Mouse (Mus musculus): ENCODE data around the gene Jkamp. TPM values are rescaled to one million over a fixed set of nuclear protein-coding genes. Genes with fewer than 3 reads are reported as not detected.
"Not testable (repeated sequence)": the region's sequence is repeated elsewhere in the genome, so short reads cannot be mapped to it uniquely, and the experiment has no call there.

The Jkamp gene
- total and polyA plus RNA-seq, 2 experiments from 2014 or later = 88.2 to 117 TPM

DNA sequence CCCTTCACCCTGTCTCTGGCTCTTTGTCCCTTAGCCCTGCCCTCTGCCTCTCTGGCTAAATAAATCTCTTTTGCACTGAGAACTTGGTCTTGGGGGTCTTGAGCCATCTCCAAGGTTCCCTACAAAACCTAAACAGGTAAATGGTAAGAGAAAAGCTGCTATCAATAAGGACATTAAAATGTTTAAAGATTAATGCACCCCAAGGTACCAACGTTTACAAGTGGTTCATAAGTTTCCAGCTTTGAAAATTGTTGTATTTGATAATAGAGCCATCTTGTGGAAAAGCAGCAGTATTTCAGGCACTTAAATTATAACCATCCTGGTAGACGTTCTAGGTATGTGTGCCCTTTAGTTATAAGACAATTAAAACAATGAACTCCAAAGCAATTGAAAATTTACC, 37.9 kb upstream of the Jkamp start:
- Histone ChIP-seq H3K36me3 (ENCODE audit: insufficient read depth, low read length) (no peaks in the 10 kb centered on the region), H3K4me1 (ENCODE audit: insufficient read depth, low read length) (no peaks in the 10 kb centered on the region), H3K4me3 (ENCODE audit: low read length) (no peak overlapping the region), H3K9me3 (ENCODE audit: low read length) (peaks cover 8% of the 10 kb centered on the region; the same call in 1 of the 2 replicates), H3K9ac (replicated peaks; ENCODE audit: low read length) (no peak overlapping the region), H3K27ac (no peak overlapping the region), H3K27me3 (ENCODE audit: insufficient read depth, low read length) (no peaks in the 10 kb centered on the region), H3K4me2 (ENCODE audit: low read depth, low read length) (no peak overlapping the region)
- 0% methylated on average over 2 of the region's 2 CpGs for WGBS
- peak; percentile 79 for TF ChIP-seq CTCF (IDR thresholded peaks at IDR 0.05; ENCODE audit: low read depth)
- ATAC-seq (no peak), DNase-seq (ENCODE audit: low spot score) (peak; percentile 63)

- H3K4me3 ChIP-seq (ENCODE audit: low read length); ATAC-seq; H3K9ac ChIP-seq (replicated peaks; ENCODE audit: low read length); DNase-seq (ENCODE audit: low spot score); H3K36me3 ChIP-seq (ENCODE audit: insufficient read depth, low read length); H3K4me1 ChIP-seq (ENCODE audit: insufficient read depth, low read length); H3K9me3 ChIP-seq (ENCODE audit: low read length); H3K27me3 ChIP-seq (ENCODE audit: insufficient read depth, low read length); H3K4me2 ChIP-seq (ENCODE audit: low read depth, low read length); H3K27ac ChIP-seq: not testable (repeated sequence)
- WGBS = 95% methylated on average over 5 of the region's 5 CpGs
Measured at GRCm38 (mm10) chr12:72050156-72050555, 35.2 kb upstream of the Jkamp start.

DNA sequence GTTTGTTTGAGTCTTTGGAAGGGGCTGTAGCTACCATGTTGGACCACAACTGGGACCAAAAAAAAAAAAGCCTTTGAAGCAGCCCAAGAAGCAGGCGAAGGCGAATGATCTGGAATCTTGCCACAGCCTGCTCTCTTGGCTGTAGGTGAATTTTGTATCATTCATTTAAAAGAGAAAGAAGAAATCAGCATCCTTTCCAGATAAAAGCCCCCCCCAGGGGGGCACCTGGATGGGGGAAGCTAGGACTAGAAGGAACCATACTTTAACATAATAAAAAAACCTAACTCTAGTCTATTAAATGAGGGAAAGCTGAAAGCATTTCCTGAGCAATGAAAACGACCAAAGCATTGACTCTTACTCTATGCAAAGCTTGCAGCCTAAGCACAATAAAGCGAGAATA, 34.6 kb upstream of the Jkamp start:
- H3K27me3 ChIP-seq (ENCODE audit: insufficient read depth, low read length) = no peaks in the 10 kb centered on the region
- H3K27ac ChIP-seq = no peak overlapping the region
- DNase-seq (ENCODE audit: low spot score) (no peak), ATAC-seq (no peak)
- no peak overlapping the region for H3K4me3 ChIP-seq (ENCODE audit: low read length)
- peaks cover 8% of the 10 kb centered on the region; the same call in 1 of the 2 replicates for H3K9me3 ChIP-seq (ENCODE audit: low read length)
- whole genome bisulfite sequencing = 89% methylated on average over 4 of the region's 4 CpGs
- H3K9ac ChIP-seq (replicated peaks; ENCODE audit: low read length) = no peak overlapping the region
- no peaks in the 10 kb centered on the region for H3K4me1 ChIP-seq (ENCODE audit: insufficient read depth, low read length)
- H3K36me3 ChIP-seq (ENCODE audit: insufficient read depth, low read length) = no peaks in the 10 kb centered on the region
- TF ChIP-seq CTCF (IDR thresholded peaks at IDR 0.05; ENCODE audit: low read depth) = no peak
- no peak overlapping the region for H3K4me2 ChIP-seq (ENCODE audit: low read depth, low read length)

- ATAC-seq (no peak), DNase-seq (ENCODE audit: low spot score) (no peak)
- H3K4me1 ChIP-seq (ENCODE audit: insufficient read depth, low read length) = no peaks in the 10 kb centered on the region
- H3K27ac ChIP-seq = no peak overlapping the region
- H3K9me3 ChIP-seq (ENCODE audit: low read length) = peaks cover 8% of the 10 kb centered on the region; the same call in 1 of the 2 replicates
- no peak overlapping the region for H3K4me2 ChIP-seq (ENCODE audit: low read depth, low read length)
- TF ChIP-seq CTCF (IDR thresholded peaks at IDR 0.05; ENCODE audit: low read depth) = no peak
- no peaks in the 10 kb centered on the region for H3K27me3 ChIP-seq (ENCODE audit: insufficient read depth, low read length)
- no peaks in the 10 kb centered on the region for H3K36me3 ChIP-seq (ENCODE audit: insufficient read depth, low read length)
- H3K9ac ChIP-seq (replicated peaks; ENCODE audit: low read length) = no peak overlapping the region
- H3K4me3 ChIP-seq (ENCODE audit: low read length) = no peak overlapping the region
- 80% methylated on average over 6 of the region's 6 CpGs for WGBS
Measured at GRCm38 (mm10) chr12:72052571-72052970, 32.8 kb upstream of the Jkamp start.

DNA sequence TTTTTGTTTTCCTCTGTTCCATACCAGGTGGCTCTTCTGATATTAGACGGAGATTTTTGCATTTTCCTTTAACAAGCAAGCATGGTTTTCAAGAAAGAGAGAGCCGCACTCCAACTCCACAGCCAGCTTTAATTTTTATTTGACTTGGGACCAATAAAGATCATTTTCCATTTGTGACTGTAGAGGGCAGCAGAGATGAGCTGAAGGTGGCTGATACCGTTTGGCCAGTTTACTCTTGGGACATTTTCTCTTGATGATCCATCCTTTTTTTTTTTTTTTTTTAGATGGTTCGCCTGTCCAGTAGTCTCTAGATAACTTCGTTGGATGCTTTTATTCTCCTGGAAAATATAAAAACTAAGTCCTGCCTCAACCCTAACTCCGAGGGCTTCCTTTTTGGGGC, 32.1 kb upstream of the Jkamp start:
- H3K27ac ChIP-seq = no peak overlapping the region
- no peak overlapping the region for H3K9ac ChIP-seq (replicated peaks; ENCODE audit: low read length)
- DNase-seq (ENCODE audit: low spot score) = peak; percentile 52
- ATAC-seq = no peak
- H3K4me1 ChIP-seq (ENCODE audit: insufficient read depth, low read length) = no peaks in the 10 kb centered on the region
- peak; percentile 59 for TF ChIP-seq CTCF (IDR thresholded peaks at IDR 0.05; ENCODE audit: low read depth)
- H3K4me2 ChIP-seq (ENCODE audit: low read depth, low read length) = no peak overlapping the region
- WGBS = 46% methylated on average over 6 of the region's 6 CpGs
- H3K27me3 ChIP-seq (ENCODE audit: insufficient read depth, low read length) = no peaks in the 10 kb centered on the region
- H3K4me3 ChIP-seq (ENCODE audit: low read length) = no peak overlapping the region
- no peaks in the 10 kb centered on the region for H3K36me3 ChIP-seq (ENCODE audit: insufficient read depth, low read length)
- H3K9me3 ChIP-seq (ENCODE audit: low read length) = peaks cover 8% of the 10 kb centered on the region; the same call in 1 of the 2 replicates

- no peak for TF ChIP-seq CTCF (IDR thresholded peaks at IDR 0.05; ENCODE audit: low read depth)
- no peak overlapping the region for H3K4me2 ChIP-seq (ENCODE audit: low read depth, low read length)
- no peak overlapping the region for H3K4me3 ChIP-seq (ENCODE audit: low read length)
- peaks cover 8% of the 10 kb centered on the region; the same call in 1 of the 2 replicates for H3K9me3 ChIP-seq (ENCODE audit: low read length)
- no peak overlapping the region for H3K27ac ChIP-seq
- no peaks in the 10 kb centered on the region for H3K36me3 ChIP-seq (ENCODE audit: insufficient read depth, low read length)
- no peak for DNase-seq (ENCODE audit: low spot score)
- H3K27me3 ChIP-seq (ENCODE audit: insufficient read depth, low read length) = no peaks in the 10 kb centered on the region
- no peak overlapping the region for H3K9ac ChIP-seq (replicated peaks; ENCODE audit: low read length)
- no peaks in the 10 kb centered on the region for H3K4me1 ChIP-seq (ENCODE audit: insufficient read depth, low read length)
- 48% methylated on average over 6 of the region's 6 CpGs for WGBS
- ATAC-seq = no peak
Measured at GRCm38 (mm10) chr12:72053851-72054250, 31.5 kb upstream of the Jkamp start.

DNA sequence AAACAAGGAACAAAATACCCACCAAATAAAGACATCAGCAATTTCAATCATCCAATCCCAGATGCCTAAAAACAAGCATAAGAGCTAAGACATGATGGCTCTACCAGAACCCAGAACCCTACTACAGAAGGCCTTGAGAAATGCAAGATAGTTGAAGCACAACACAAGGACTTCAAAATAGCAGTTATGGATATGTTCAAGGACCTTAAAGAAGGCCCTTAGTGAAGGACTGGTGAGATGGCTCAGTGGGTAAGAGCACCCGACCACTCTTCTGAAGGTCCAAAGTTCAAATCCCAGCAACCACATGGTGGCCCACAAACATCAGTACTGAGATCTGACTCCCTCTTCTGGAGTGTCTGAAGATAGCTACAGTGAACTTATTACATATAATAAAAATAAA, 27.6 kb upstream of the Jkamp start:
- Histone ChIP-seq H3K4me2 (ENCODE audit: low read depth, low read length) (no peak overlapping the region), H3K4me1 (ENCODE audit: insufficient read depth, low read length) (no peaks in the 10 kb centered on the region), H3K9me3 (ENCODE audit: low read length) (no peaks in the 10 kb centered on the region), H3K27me3 (ENCODE audit: insufficient read depth, low read length) (no peaks in the 10 kb centered on the region), H3K27ac (no peak overlapping the region), H3K9ac (replicated peaks; ENCODE audit: low read length) (no peak overlapping the region), H3K36me3 (ENCODE audit: insufficient read depth, low read length) (no peaks in the 10 kb centered on the region), H3K4me3 (ENCODE audit: low read length) (no peak overlapping the region)
- DNase-seq (ENCODE audit: low spot score) = no peak
- no peak for ATAC-seq
- WGBS = 93% methylated on average over 1 of the region's 1 CpGs
- no peak for TF ChIP-seq CTCF (IDR thresholded peaks at IDR 0.05; ENCODE audit: low read depth)

Data from hindbrain, postnatal 0 days (tissue).